ENCODE assay signal across 16 mouse cellular contexts in the genomic region with DNA sequence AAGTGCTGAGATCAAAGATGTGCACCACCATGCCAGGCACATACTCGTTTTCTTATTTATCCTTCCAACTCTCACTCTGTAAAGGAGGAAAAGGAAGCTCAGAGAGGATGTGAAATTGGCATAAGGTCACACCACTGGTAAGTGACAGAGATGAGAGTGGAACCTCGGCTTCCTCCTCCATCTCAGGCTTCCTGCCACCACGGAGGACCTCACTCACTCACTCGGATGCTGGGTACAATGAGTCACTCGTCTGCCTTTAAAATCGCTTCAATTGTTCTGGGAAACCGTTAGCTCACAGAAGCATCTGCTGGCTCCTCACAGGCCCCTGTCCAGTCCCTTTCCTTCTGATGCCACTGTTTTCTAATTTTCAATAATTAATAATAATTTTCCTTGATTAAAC. TPM values are rescaled to one million over a fixed set of nuclear protein-coding genes. Genes with fewer than 3 reads are reported as not detected.
A peak's percentile ranks its signal among the peaks of the same experiment; 100 is the strongest.
DNase-seq lines count a peak whose midpoint lies in the region; ATAC-seq lines count a peak whose summit lies in the region.
"Had no signal": no experiment of that assay in that cellular context is flagged by ENCODE, and none has a peak within 500 bp of the region (broad histone marks: within the 10 kb centered on the region; RNA-seq: fewer than 3 reads in every experiment).

No protein-coding gene starts in this region.

- ATAC-seq in activated CD4-positive, CD25-positive, alpha-beta regulatory T cell, adult 4 months, result peak; percentile 66
- peak; percentile 86 for ATAC-seq in megakaryocyte progenitor cell, adult 5-6 weeks (replicated peaks; ENCODE audit: poor library complexity)
- ATAC-seq: forebrain, embryonic 16.5 days; liver, embryonic 12.5 days; midbrain, embryonic 13.5 days had no signal

- DNase-seq in layer of hippocampus, adult 9-11 months, result peak; percentile 59
- DNase-seq in layer of hippocampus, postnatal 36 days, result no peak
- peak; percentile 54 for DNase-seq in CD4-positive helper T cell, adult 2 months (ENCODE audit: low read depth, low spot score)
- DNase-seq in retina, postnatal 1 day, result no peak
- no peak for DNase-seq in yolk sac, embryonic 10.5 days (ENCODE audit: low spot score)
- no peak for DNase-seq in adipocyte (ENCODE audit: low spot score)
- DNase-seq: gastrocnemius, postnatal 36 days; kidney, adult 8-10 months; lung, postnatal 10 days; right cerebral cortex, postnatal 4 days had no signal

RNA-seq across cellular contexts. Expression of a gene that starts 39.4 kb away (rescaled TPM):
- total RNA-seq in layer of hippocampus, postnatal 36 days (2021), result 1 to 10 TPM; 1.1 to 1.7 TPM
- polyA plus RNA-seq in activated CD4-positive, CD25-positive, alpha-beta regulatory T cell, adult 4 months (2017; shearing (Covaris generic)), result 10 to 100 TPM in 1 of 2 experiments, 1 to 10 TPM in 1; 7.8 to 11.3 TPM
- total RNA-seq in megakaryocyte progenitor cell, adult 5-6 weeks (2015), result 0.74 and 0.78 TPM in 2 replicates
- total RNA-seq in megakaryocyte progenitor cell, adult 5-6 weeks (2017), result 1.7 and 2.4 TPM in 2 replicates
- polyA plus RNA-seq: G1E had no signal

RNA-seq across cellular contexts. Expression of a gene that starts 45.1 kb away (rescaled TPM):
- total RNA-seq in layer of hippocampus, postnatal 36 days (2021), result 10 to 100 TPM; 30.9 to 39.9 TPM
- polyA plus RNA-seq in activated CD4-positive, CD25-positive, alpha-beta regulatory T cell, adult 4 months (2017; shearing (Covaris generic)), result under 1 TPM in 1 of 2 experiments, not detected in 1; 0.22 TPM
- 0.12 TPM in 1 of 2 replicates, not detected in the other for total RNA-seq in megakaryocyte progenitor cell, adult 5-6 weeks (2015)
- 0.03 TPM in 1 of 2 replicates, not detected in the other for total RNA-seq in megakaryocyte progenitor cell, adult 5-6 weeks (2017)
- polyA plus RNA-seq: G1E had no signal

Comparison
In these comparisons a context has a peak if more than half of its experiments do, and no peak if none do; other contexts are left out.
1. DNase-seq: peak in layer of hippocampus, adult 9-11 months (single experiment) and CD4-positive helper T cell, adult 2 months (single experiment); none in layer of hippocampus, postnatal 36 days (0 of 2), retina, postnatal 1 day (single experiment), yolk sac, embryonic 10.5 days (single experiment) and adipocyte (single experiment).
2. RNA of a gene that starts 45.1 kb away (total RNA-seq): 30.9 to 39.9 TPM in layer of hippocampus, postnatal 36 days; 0.03 to 0.12 TPM in megakaryocyte progenitor cell, adult 5-6 weeks; every median in the first group is over 10 times any median in the second.